Mouse (Mus musculus): ENCODE results near the gene Elavl1.
"Not testable (repeated sequence)": the region's sequence is repeated elsewhere in the genome, so short reads cannot be mapped to it uniquely, and the experiment has no call there.

Elavl1 gene

DNA sequence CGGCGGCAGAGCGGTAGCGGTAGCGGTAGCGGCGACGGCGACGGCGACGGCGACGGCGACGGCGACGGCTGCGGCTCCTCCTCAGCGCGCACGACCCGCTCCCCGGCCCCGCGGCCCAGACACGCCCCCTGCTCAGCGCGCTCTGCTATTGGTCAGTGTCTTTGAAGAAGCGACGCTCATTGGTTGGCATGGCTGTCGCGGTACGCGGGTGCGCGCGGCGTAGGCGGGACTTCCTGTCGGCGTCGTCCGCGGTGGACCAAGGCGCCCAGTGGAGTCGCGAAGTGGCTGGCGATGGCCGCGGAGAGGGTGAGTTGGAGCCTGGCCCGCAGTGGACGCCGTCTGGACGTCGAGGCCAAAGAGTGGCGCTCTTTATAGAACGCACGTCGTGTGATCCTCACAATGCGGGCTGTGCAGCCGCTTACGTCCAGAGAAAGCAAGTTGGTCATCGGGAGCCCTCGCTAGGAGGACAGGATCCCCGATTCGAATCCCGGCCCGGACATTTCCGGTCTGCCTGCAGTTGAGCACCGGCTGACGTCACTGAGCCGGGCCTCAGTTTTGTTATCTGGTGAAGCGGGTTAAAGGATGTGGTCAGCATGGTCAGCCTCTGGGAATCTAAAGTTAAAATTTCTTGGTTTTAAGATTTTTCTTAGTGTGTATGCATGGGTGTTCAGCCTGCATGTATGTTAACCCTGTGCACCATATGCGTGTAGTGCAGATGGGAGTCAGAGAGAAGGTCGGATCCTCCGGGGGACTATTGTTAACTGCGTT, at the start of gene Elavl1, which contains the start of gene Ccl25:
Gene Elavl1, minus strand, starts transcription at position 431 of the 768 bp plus-strand sequence.
Gene Ccl25, plus strand, starts transcription at position 228 of the 768 bp plus-strand sequence.
- DNase-seq (ENCODE audit: low spot score in 2 of 2), result peak; percentile 98

DNA sequence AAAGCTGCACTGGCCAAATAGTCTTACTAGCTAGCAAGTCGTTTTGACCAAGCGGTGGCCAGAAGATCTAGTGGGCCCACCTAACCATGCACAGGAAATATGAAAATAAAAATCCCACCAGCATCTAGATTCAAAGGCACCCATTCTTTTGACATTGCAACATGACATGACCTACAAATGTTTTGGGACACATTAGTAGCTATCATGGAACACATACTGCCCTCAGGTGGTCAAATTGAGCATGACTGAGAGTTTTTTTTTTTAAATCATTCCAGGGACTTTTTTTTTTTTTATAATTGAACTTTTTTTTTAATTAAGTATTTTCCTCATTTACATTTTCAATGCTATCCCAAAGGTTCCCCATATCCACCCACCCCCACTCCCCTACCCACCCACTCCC, 47.4 kb upstream of the Elavl1 start:
- DNase-seq (ENCODE audit: low spot score in 2 of 2), result no peak

GRCm38 (mm10) chr8:4370078-4370477, 44.9 kb upstream of the Elavl1 start:
- peak; percentile 14 to 59 for DNase-seq (ENCODE audit: low spot score in 2 of 2)

GRCm38 (mm10) chr8:4368470-4368869, 43.3 kb upstream of the Elavl1 start:
- DNase-seq (ENCODE audit: low spot score in 2 of 2), result no peak

GRCm38 (mm10) chr8:4367808-4368207, 42.6 kb upstream of the Elavl1 start:
- DNase-seq (ENCODE audit: low spot score in 2 of 2), result no peak

DNA sequence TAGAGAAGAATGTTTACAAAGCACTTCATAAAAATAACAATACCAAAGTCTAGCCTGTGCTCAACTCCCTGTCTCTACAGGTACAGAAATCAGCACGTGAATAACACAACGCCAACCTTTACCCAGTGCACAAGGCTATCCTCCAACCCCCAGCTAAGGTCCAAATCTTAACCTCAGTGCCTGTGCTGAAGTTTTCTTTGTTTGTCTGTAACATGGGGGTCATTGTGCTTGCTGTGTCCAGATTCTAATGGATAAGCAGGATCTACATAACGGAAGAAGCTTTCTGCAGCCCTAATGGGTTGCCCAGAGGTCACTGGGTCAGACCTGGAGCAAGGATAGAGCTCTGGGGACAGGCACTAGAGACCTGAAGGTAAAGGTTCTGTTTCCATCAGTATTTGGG, 41.0 kb upstream of the Elavl1 start:
- DNase-seq (ENCODE audit: low spot score in 2 of 2), result no peak

- DNase-seq (ENCODE audit: low spot score in 2 of 2), result no peak
Measured at GRCm38 (mm10) chr8:4360922-4361321, 35.7 kb upstream of the Elavl1 start.

DNA sequence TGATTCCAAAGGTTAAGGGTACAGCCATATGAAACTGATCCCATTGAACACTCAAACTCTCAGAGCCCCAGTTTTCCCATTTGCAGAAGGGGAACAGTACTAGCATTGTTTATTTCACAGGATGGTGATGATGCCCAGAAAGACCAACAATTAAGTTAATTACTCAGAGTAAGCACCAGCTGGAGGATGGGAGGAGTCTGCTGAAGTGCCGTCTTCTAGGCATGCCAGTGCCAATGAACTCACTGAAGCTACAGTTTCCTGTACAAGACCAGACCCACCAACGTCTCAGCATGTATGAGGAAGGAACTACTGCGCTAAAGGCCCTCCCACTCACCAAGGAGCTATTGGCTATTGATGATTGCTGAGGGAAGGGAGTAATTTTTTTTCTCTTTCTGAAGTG, 34.1 kb upstream of the Elavl1 start:
- DNase-seq (ENCODE audit: low spot score in 2 of 2), result no peak

- no peak for DNase-seq (ENCODE audit: low spot score in 2 of 2)
Measured at GRCm38 (mm10) chr8:4355455-4355854, 30.2 kb upstream of the Elavl1 start.

- no peak for DNase-seq (ENCODE audit: low spot score in 2 of 2)
Measured at GRCm38 (mm10) chr8:4354516-4354915, 29.3 kb upstream of the Elavl1 start.

DNA sequence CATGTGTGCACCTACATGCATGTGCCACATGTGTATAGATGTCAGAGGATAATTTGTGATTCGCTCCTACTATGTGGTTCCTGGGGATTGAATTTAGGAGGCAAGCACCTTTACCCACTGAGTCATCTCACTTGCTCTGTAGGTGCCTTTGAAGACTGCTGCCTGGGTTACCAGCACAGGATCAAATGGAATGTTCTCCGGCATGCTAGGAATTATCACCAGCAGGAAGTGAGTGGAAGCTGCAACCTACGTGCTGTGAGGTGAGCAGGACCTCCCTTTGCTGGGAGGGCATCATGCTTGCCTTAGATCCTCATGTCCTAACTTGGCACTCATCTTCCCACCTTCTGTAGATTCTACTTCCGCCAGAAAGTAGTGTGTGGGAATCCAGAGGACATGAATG, 28.5 kb upstream of the Elavl1 start:
- no peak for DNase-seq (ENCODE audit: low spot score in 2 of 2)

- not testable (repeated sequence) for DNase-seq (ENCODE audit: low spot score in 2 of 2)
Measured at GRCm38 (mm10) chr8:4352562-4352961, 27.3 kb upstream of the Elavl1 start.

- no peak for DNase-seq (ENCODE audit: low spot score in 2 of 2)
Measured at GRCm38 (mm10) chr8:4350618-4351017, 25.4 kb upstream of the Elavl1 start.

DNA sequence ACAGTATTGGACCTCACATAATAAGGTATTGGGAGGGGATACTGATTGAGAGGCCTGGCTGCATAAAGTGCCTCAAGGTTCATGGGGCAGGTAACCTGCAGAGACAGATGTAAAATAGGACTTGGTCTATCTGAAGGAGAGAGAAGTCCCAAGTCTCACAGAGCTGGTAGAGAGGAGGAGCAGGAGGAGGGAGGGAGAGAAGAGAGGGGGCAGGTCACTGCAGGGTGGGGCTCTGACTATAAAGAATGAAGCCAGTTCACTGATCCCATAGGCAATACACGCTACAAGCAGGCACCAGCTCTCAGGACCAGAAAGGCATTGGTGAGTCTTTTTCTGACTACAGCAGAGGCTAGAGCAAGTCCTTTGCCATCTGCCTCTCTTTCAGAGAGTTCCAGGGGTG, 24.1 kb upstream of the Elavl1 start:
- no peak for DNase-seq (ENCODE audit: low spot score in 2 of 2)

GRCm38 (mm10) chr8:4348275-4348674, 23.1 kb upstream of the Elavl1 start:
- DNase-seq (ENCODE audit: low spot score in 2 of 2), result no peak

DNA sequence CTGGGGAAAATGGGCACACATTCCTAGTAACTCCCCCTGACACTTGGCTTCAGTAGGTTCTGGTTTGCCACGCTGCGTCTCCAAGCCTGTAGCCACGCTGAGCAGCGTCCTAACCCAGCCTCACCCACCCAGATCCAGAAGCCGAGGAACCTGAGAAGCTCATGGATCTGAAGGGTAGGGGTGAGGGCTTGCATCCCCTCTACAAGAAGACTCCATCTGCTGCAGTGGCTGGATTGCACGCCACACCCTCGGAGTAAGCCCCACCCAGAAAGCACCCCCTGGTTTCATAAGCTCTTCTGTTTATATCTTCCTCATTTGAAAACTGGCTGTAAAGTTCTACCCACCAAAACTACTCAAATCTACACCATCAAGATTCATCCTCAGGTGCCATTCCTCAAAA, 22.4 kb upstream of the Elavl1 start:
- DNase-seq (ENCODE audit: low spot score in 2 of 2), result peak in 1 of 2 experiments; percentile 40

DNA sequence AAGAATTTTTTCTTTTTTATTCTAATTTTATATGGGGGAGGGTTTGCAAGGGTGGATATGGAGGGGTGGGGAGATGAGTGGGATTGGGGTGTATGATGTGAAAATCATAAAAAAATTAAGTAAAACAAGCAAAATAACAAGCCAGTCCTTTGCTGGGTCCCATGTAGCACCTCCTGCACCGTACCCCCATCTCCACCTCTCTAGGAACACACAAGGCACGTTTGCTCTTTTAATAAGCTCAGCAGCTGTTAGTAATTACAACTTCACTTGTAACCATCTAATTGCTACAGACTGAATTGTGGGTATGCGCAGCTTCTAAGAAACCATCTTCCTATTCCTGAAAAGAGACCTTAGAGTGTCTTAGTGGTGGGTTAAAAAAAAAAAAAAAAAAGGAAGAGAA, 15.0 kb upstream of the Elavl1 start:
- no peak for DNase-seq (ENCODE audit: low spot score in 2 of 2)

DNA sequence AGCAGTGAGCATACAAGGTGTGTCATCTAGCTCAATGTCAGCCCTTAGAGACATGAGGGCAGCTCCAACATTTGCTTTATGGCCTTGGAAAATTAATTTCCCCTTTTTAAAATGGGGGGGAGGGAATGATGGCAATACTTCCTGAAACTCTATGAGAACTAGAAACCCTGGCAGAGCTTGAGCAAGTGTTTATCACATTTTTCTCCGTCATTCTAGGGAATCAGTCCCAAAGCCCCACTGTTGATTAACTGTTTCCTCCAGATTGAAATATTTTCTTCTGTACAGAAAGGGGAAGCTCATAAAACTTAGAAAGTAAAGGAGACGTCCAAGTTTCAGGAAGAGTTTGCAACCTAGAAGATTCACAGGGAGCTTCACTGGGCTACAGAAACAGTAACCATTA, 10.5 kb upstream of the Elavl1 start:
- DNase-seq (ENCODE audit: low spot score in 2 of 2), result no peak

DNA sequence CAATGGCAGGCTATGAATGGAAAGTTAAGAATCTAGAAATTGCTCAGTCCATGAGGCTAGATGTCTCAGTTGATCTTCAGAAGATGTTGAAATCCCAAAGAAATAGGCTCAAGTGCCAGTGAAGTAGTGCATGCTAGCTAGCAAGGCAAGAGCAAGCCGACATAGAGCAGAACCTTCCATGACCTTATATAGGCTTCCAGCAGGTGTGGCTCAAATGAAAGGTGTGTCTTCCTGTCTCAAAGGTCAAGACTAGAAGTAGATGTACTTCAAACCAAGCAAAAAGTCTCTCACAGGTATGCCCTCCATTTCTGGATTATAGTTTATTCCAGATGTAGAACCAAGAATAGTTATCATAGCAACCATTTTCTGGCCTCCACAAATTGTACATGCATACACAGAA, 8.8 kb upstream of the Elavl1 start:
- no peak for DNase-seq (ENCODE audit: low spot score in 2 of 2)

GRCm38 (mm10) chr8:4329000-4329399, 3.8 kb upstream of the Elavl1 start:
- DNase-seq (ENCODE audit: low spot score in 2 of 2), result no peak

GRCm38 (mm10) chr8:4325751-4326036, 481 bp upstream of the Elavl1 start:
- DNase-seq (ENCODE audit: low spot score in 2 of 2), result no peak

GRCm38 (mm10) chr8:4324525-4324924, 688 bp downstream of the Elavl1 start:
- DNase-seq (ENCODE audit: low spot score in 2 of 2), result no peak

DNA sequence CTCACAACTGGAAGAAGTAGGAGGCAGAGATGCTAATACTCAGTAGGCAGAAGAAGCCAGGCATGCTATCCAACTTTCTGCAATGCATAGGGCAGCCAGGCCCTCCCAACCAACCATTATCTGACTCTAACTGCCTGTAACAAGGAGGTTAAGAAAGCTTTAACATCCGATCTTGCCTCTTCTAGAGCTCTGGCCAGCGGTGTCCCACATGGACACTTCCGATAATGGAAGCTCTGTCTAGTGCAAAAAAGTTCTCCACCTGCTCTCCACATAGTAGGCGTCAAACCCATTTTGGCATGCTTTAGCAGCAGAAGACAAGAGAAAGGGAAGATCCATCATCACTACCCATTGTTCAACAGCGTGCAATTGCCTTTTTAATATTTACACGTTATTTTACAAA, 1.3 kb downstream of the Elavl1 start:
- peak; percentile 20 to 30 for DNase-seq (ENCODE audit: low spot score in 2 of 2)

DNA sequence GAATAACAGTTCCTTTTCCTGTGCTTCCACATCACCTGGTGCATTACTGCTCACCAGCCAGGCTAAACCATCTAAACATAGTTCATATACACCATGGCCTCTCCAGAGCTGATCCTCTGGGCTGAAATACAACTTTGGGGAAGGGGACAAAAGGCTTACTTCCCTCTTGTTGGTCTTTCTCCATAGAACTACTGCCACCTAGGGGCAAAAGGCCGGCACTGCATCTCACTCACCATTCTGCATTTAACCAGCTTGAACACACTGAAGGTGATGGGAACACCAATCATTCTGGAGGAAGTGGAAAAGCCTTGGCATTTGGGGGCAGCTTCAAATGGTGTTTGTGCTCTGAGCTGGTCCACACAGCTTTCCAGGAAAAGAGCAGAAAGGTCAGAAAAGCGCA, 2.7 kb downstream of the Elavl1 start:
- DNase-seq (ENCODE audit: low spot score in 2 of 2), result peak; percentile 81 to 88
